Mouse (Mus musculus) spleen, postnatal 0 days (tissue): ENCODE measurements around the gene BC030867. TPM values are rescaled to one million over a fixed set of nuclear protein-coding genes. Genes with fewer than 3 reads are reported as not detected.

Source experiments
- polyA plus RNA-seq: library from polyadenylated mRNA; unstranded; fragments of >200 nt; fragmentation: Nextera tagmentation; extraction: Ambion mirVana; gene quantifications from 2 replicates; pipeline ENCODE4 v1.2.1, GENCODE M21; 2015

BC030867 gene
- 13.6 and 14.9 TPM in 2 replicates for polyA plus RNA-seq

DNA sequence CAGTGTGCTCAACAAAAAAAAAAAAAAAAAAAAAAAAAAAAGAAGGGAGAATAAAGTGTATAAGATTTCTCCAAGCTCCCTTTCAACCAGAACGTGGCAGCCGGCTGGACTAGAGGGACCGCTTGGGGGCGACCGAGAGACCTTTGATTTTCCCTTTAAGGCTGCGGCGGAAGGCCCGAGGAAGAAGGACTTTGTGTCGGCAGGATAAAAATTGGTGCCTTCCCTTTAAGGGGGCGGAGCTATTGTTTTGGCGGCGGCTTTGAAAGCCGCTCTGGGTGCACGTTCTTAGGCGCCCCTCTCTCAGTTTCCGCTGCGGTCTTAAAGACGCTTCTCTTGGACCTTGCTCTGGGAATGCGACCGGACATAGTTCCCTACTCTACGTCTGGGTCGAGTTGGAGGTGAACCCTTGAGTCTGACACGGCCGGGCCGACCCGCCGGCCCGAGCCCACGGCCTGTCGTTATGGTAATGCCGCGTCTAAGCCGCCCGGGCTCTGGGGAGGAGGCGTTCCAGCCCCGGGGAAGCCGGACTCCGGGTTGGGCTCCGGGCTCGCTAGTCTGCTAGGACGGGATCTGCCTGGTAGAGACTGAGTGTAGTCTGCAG is at the start of gene BC030867:
Gene BC030867, plus strand, starts transcription at position 253 of the 601 bp plus-strand sequence.

GRCm38 (mm10) chr11:102230006-102230741 is 18.5 kb upstream of the BC030867 start, which contains the start of gene Hdac5:
Gene Hdac5, minus strand, starts transcription at chr11:102230166.

DNA sequence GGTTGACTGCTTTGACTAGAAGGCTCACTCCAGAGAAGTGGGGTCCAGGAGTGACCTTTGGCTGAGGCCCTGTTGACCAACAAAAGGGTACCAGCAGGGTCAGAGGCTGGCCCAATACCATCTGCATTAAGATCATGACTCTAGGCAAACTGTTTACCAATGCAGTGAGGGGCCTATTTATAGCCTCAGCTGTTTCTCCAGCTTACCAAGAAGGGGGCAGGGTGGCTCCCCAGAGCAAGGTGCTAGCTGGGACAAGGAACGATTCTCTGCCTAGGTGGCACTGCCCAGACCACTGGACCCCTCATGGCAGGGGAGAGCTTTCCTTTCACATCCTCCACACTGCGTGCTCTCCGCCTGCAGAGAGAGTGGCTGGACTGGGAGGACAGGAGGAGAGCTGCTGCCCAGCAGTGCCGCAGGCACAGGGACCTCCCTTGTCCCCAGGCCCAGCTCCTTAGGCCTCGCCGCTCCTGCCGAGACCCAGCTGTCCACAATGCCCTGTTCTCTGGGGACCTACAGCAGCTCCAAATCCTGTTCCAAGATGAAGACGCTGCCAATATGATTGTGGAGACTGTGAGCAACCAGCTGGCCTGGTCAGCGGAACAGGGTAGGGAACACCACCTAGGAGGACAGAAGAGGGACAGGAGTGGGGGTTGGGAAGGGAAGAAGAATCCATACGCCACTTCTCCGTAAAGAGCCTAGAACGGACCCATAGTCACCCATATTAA is 20.0 kb downstream of the BC030867 start, which contains the start of gene Asb16:
Gene Asb16, plus strand, starts transcription at position 224 of the 725 bp plus-strand sequence.

GRCm38 (mm10) chr11:102284501-102285094 is 35.9 kb downstream of the BC030867 start, which contains the start of gene Tmub2:
Gene Tmub2, plus strand, starts transcription at chr11:102284931.

DNA sequence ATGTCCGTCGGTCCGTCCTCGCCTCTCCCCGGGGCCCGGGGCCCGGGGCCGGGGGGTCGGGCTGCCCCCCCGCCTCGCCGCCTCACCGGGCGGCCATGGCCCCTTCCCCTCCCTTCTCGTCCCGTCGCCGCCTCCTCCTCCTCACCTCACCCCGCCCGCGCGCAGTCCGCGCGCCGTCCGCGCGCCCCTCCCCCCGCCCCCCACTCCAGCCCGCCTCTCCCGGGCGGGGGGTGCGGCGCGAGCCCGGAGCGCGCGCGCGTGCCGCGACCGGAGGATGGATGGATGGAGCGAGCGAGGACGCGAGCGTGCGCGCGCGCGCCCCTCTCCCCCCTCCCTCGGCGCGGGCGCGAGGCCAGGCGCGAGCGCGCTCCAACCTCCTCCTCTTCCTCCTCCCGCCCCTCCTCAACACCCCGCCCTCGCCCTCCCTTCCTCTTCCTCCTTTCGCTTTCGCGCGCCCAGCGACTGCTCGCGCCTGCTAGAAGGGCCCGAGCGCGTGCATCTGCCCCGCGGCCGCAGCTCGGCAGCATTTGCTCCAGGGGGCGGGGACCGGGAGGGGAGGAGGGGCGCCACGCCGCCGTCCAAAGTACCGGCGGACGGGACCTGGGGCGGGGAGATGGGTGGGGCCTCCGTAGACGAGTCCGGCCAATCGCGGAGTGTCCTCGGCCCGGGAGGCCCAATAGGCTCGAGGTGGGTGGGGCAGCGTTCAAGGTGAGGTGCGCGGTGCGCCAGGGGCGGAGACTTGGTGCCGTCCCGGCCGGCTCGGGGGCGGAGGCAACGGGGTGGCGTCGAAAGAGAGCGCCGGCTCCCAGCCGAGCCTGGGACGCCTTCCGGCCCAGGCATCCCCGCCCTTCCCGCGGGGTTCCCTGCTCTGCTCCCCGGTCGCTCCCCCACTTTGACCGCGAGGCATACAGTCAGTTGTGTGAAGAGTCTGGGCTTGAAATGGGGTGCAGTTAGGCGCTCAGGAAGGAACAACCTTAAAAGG is 48.1 kb downstream of the BC030867 start, which contains the start of gene Atxn7l3:
Gene Atxn7l3, minus strand, starts transcription at position 141 of the 982 bp plus-strand sequence.

Other genes with a start within 250 kb of the BC030867 start
- gene Mpp3, start 220.4 kb upstream of the BC030867 start, polyA plus RNA-seq: 1.3 and 1.5 TPM in 2 replicates
- gene Cd300lg, start 207.4 kb upstream of the BC030867 start, polyA plus RNA-seq: 1.8 and 2.2 TPM in 2 replicates
- gene Mpp2, start 160.4 kb upstream of the BC030867 start, polyA plus RNA-seq: 7.9 and 9.7 TPM in 2 replicates
- 0.72 TPM in 1 of 2 replicates, not detected in the other for gene Ppy, start 147.6 kb upstream of the BC030867 start, polyA plus RNA-seq
- 1.3 and 3.6 TPM in 2 replicates for gene Pyy, start 141.1 kb upstream of the BC030867 start, polyA plus RNA-seq
- gene Nags, start 103.4 kb upstream of the BC030867 start, polyA plus RNA-seq: 3.7 TPM in 2 replicates
- gene Tmem101, start 92.5 kb upstream of the BC030867 start, polyA plus RNA-seq: 10.9 and 12.3 TPM in 2 replicates
- gene Lsm12, start 63.6 kb upstream of the BC030867 start, polyA plus RNA-seq: 83.8 and 86.1 TPM in 2 replicates
- gene G6pc3, start 59.3 kb upstream of the BC030867 start, polyA plus RNA-seq: 17.9 and 21.1 TPM in 2 replicates
- 21.8 and 29.1 TPM in 2 replicates for gene Hdac5, start 18.7 kb upstream of the BC030867 start, polyA plus RNA-seq
- gene Asb16, start 19.9 kb downstream of the BC030867 start, polyA plus RNA-seq: 0.07 and 0.11 TPM in 2 replicates
- gene Tmub2, start 36.0 kb downstream of the BC030867 start, polyA plus RNA-seq: 33.5 and 36.0 TPM in 2 replicates
- gene Atxn7l3, start 47.7 kb downstream of the BC030867 start, polyA plus RNA-seq: 8.5 and 9.3 TPM in 2 replicates
- 67.7 and 68.5 TPM in 2 replicates for gene Ubtf, start 70.9 kb downstream of the BC030867 start, polyA plus RNA-seq
- gene Slc4a1, start 117.3 kb downstream of the BC030867 start, polyA plus RNA-seq: 509 and 579 TPM in 2 replicates
- gene Rundc3a, start 144.5 kb downstream of the BC030867 start, polyA plus RNA-seq: 2.0 and 2.6 TPM in 2 replicates
- 360 and 378 TPM in 2 replicates for gene Slc25a39, start 159.1 kb downstream of the BC030867 start, polyA plus RNA-seq
- gene Grn, start 181.4 kb downstream of the BC030867 start, polyA plus RNA-seq: 103 and 160 TPM in 2 replicates
- gene Fam171a2, start 198.8 kb downstream of the BC030867 start, polyA plus RNA-seq: 1.1 and 1.2 TPM in 2 replicates
- gene Itga2b, start 221.2 kb downstream of the BC030867 start, polyA plus RNA-seq: 26.8 and 27.0 TPM in 2 replicates